Mouse (Mus musculus) spleen, adult 2 months (tissue): ENCODE measurements around the gene Cenpf.

Experiments used
- CTCF ChIP-seq: fragments of 200-500 bp; IDR thresholded peaks from 2 replicates; pipeline ENCODE4 v1.5.1; 2011; ENCODE audit warnings: mild to moderate bottlenecking, inconsistent platforms; ENCODE audit not compliant: insufficient read depth, insufficient read length, insufficient replicate concordance; ENCODE audit errors: extremely low read depth
- POLR2A ChIP-seq: fragments of 200-500 bp; IDR thresholded peaks from 2 replicates; pipeline ENCODE4 v1.6.1; 2011; ENCODE audit warnings: low read depth, low read length, inconsistent platforms

DNA sequence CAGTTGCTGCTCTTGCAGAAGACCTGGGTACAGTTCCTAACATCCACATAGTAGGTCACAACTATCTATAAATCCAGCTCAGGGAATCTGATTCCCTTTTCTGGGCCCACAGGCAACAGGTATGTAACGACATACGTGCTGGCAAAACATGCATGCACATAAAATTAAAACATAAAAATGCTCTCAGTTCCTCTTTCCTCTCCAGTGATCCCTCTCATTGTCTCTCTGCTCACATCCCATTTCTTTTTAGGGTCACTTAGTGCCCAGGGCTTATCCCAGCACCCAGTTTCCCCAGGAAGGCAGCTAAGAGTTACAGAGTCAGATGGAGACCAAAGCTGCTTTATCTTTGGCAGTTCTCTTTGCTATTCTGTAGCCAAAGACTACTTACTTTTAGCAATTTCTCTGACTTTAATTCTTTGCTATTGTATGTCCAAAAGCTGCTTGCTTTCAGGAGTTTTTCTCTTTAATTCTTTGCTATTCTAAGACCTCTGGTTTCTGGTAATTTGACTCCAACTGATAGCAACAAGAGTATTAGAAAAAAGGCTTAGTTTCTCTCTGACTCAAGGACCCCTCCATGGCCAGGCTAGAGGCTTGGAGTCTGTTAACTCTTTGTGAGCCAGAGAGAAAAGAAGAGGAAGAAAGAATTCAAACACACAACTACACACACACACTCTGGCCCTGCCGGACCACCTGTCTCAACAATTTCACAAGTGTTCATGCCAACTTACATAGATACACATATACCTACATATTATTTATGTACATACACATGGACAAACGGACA lies 1.4 kb upstream of the Cenpf start:
- TF ChIP-seq POLR2A = no peak
- no peak for TF ChIP-seq CTCF
